Mouse (Mus musculus): ENCODE data around the gene Psmg3. TPM values are rescaled to one million over a fixed set of nuclear protein-coding genes. Genes with fewer than 3 reads are reported as not detected.

Gene Psmg3
- polyA plus RNA-seq, 1 experiment = 30.3 TPM

- H3K27ac ChIP-seq (ENCODE audit: insufficient read depth, low read length) = no peak overlapping the region
- no peak overlapping the region for H3K9ac ChIP-seq (ENCODE audit: low read depth, poor library complexity, severe bottlenecking)
- H3K4me1 ChIP-seq (ENCODE audit: control insufficient read depth, insufficient read depth, low read length) = peaks cover 6% of the 10 kb centered on the region
- no peak overlapping the region for H3K4me3 ChIP-seq (ENCODE audit: low read depth, low read length)
- TF ChIP-seq EP300 (IDR thresholded peaks at IDR 0.05; ENCODE audit: insufficient read depth, low read depth, low read length) = no peak
- TF ChIP-seq POLR2A (IDR thresholded peaks at IDR 0.05; ENCODE audit: insufficient read depth, low read length) = no peak
- TF ChIP-seq CTCF (IDR thresholded peaks at IDR 0.05; ENCODE audit: low read depth, low read length) = no peak
- H3K36me3 ChIP-seq (ENCODE audit: control insufficient read depth, insufficient read depth, low read length, poor library complexity, severe bottlenecking) = peaks cover 4% of the 10 kb centered on the region; the same call in 1 of the 2 replicates
- no peaks in the 10 kb centered on the region for H3K9me3 ChIP-seq (replicated peaks; ENCODE audit: control insufficient read depth, insufficient read depth, low read length, poor library complexity, severe bottlenecking)
- no peaks in the 10 kb centered on the region for H3K27me3 ChIP-seq (ENCODE audit: control insufficient read depth, insufficient read depth, low read length, poor library complexity, severe bottlenecking)
Observed at GRCm38 (mm10) chr5:139796001-139796620, 30.6 kb downstream of the Psmg3 start.

- Histone ChIP-seq H3K9me3 (replicated peaks; ENCODE audit: control insufficient read depth, insufficient read depth, low read length, poor library complexity, severe bottlenecking) (no peaks in the 10 kb centered on the region), H3K9ac (ENCODE audit: low read depth, poor library complexity, severe bottlenecking) (no peak overlapping the region), H3K4me1 (ENCODE audit: control insufficient read depth, insufficient read depth, low read length) (peaks cover 8% of the 10 kb centered on the region), H3K27ac (ENCODE audit: insufficient read depth, low read length) (no peak overlapping the region), H3K27me3 (ENCODE audit: control insufficient read depth, insufficient read depth, low read length, poor library complexity, severe bottlenecking) (no peaks in the 10 kb centered on the region), H3K4me3 (ENCODE audit: low read depth, low read length) (no peak overlapping the region), H3K36me3 (ENCODE audit: control insufficient read depth, insufficient read depth, low read length, poor library complexity, severe bottlenecking) (no peaks in the 10 kb centered on the region; the same call in 1 of the 2 replicates)
- no peak for TF ChIP-seq POLR2A (IDR thresholded peaks at IDR 0.05; ENCODE audit: insufficient read depth, low read length)
- no peak for TF ChIP-seq CTCF (IDR thresholded peaks at IDR 0.05; ENCODE audit: low read depth, low read length)
- TF ChIP-seq EP300 (IDR thresholded peaks at IDR 0.05; ENCODE audit: insufficient read depth, low read depth, low read length) = no peak
Observed at GRCm38 (mm10) chr5:139794938-139795337, 31.7 kb downstream of the Psmg3 start.

DNA sequence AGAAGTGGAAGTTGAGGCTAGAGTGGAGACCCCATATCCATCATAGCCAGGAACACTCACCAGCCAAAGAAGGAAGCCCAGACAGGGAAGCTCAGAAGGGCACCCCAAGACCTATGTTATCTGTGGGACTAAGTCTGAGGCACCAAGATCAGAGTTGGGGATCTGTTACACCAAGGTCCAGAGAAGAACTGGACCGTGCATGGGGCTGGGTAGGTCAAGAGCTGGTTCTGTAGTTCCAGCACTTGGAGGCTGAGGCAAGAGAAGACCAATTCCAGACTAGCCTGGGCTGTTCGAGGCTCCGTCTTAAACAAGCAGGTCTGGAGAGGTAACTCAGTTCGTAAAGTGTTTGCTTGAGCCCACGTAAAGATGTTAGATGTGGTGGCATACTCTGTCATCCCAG, 32.5 kb downstream of the Psmg3 start:
- Histone ChIP-seq H3K36me3 (ENCODE audit: control insufficient read depth, insufficient read depth, low read length, poor library complexity, severe bottlenecking) (no peaks in the 10 kb centered on the region; the same call in 1 of the 2 replicates), H3K27me3 (ENCODE audit: control insufficient read depth, insufficient read depth, low read length, poor library complexity, severe bottlenecking) (no peaks in the 10 kb centered on the region), H3K9ac (ENCODE audit: low read depth, poor library complexity, severe bottlenecking) (no peak overlapping the region), H3K4me1 (ENCODE audit: control insufficient read depth, insufficient read depth, low read length) (peaks cover 8% of the 10 kb centered on the region), H3K4me3 (ENCODE audit: low read depth, low read length) (no peak overlapping the region), H3K9me3 (replicated peaks; ENCODE audit: control insufficient read depth, insufficient read depth, low read length, poor library complexity, severe bottlenecking) (no peaks in the 10 kb centered on the region), H3K27ac (ENCODE audit: insufficient read depth, low read length) (no peak overlapping the region)
- TF ChIP-seq EP300 (IDR thresholded peaks at IDR 0.05; ENCODE audit: insufficient read depth, low read depth, low read length) (no peak), POLR2A (IDR thresholded peaks at IDR 0.05; ENCODE audit: insufficient read depth, low read length) (no peak), CTCF (IDR thresholded peaks at IDR 0.05; ENCODE audit: low read depth, low read length) (no peak)

DNA sequence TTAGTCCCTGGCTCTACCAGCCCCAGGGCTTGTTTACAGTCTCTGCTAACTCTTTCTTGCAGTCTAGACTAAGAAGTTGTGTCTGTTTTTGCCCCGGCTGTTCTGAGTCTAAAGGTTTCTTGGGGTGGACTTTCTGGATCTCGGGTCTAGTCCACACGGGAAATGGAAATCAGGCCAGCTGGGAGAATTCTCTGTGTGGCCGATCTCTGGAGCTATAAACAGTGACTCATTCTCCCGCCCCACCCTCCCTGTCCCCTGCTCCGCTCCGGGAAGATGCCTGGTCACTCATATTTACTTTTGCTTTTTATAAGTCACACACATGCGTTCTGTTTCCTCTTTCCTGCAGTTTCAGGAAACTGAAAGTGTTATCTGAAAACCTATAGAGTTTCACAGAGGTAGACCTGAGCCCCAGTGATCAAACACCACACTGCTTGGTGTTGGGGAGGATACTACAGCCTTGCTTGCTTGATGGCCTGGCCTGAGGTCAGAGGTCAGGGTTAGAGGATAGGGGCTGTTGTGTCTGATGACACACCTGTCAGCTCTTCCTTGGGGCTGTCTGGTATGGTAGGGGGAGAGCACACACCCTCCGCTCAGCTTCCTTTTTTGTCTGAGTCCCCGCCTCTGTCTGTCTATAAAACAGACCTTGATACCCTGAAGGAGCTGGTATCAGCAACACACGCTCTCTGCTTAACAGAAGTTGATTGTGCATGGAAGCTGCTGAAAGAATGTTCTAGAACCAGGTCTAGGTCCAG, 33.2 kb downstream of the Psmg3 start:
- H3K4me1 ChIP-seq (ENCODE audit: control insufficient read depth, insufficient read depth, low read length) = peaks cover 8% of the 10 kb centered on the region
- H3K4me3 ChIP-seq (ENCODE audit: low read depth, low read length) = no peak overlapping the region
- H3K9ac ChIP-seq (ENCODE audit: low read depth, poor library complexity, severe bottlenecking) = no peak overlapping the region
- no peaks in the 10 kb centered on the region for H3K27me3 ChIP-seq (ENCODE audit: control insufficient read depth, insufficient read depth, low read length, poor library complexity, severe bottlenecking)
- no peak for TF ChIP-seq CTCF (IDR thresholded peaks at IDR 0.05; ENCODE audit: low read depth, low read length)
- no peak for TF ChIP-seq POLR2A (IDR thresholded peaks at IDR 0.05; ENCODE audit: insufficient read depth, low read length)
- no peak for TF ChIP-seq EP300 (IDR thresholded peaks at IDR 0.05; ENCODE audit: insufficient read depth, low read depth, low read length)
- no peaks in the 10 kb centered on the region for H3K9me3 ChIP-seq (replicated peaks; ENCODE audit: control insufficient read depth, insufficient read depth, low read length, poor library complexity, severe bottlenecking)
- H3K36me3 ChIP-seq (ENCODE audit: control insufficient read depth, insufficient read depth, low read length, poor library complexity, severe bottlenecking) = no peaks in the 10 kb centered on the region
- H3K27ac ChIP-seq (ENCODE audit: insufficient read depth, low read length) = no peak overlapping the region

DNA sequence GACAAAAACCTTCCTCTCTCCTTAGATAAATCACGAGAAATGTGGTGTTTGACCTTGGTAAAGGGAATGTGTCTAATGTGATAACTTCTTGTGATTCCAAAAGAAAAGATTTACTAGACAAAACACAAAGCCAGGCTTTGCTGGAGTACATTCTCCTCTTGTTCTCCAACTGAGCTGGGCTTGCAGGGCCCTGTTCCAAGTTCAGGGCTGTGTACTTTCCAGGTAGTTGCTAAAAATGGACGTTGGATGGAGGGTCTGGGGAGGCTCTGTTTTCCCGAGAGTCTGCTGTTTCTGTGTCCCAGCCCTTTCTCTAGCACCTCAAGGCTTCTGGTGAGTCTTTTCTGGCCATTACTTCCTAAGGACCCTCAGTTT, 33.7 kb downstream of the Psmg3 start:
- TF ChIP-seq POLR2A (IDR thresholded peaks at IDR 0.05; ENCODE audit: insufficient read depth, low read length) = no peak
- TF ChIP-seq EP300 (IDR thresholded peaks at IDR 0.05; ENCODE audit: insufficient read depth, low read depth, low read length) = no peak
- no peak for TF ChIP-seq CTCF (IDR thresholded peaks at IDR 0.05; ENCODE audit: low read depth, low read length)
- Histone ChIP-seq H3K27ac (ENCODE audit: insufficient read depth, low read length) (no peak overlapping the region), H3K27me3 (ENCODE audit: control insufficient read depth, insufficient read depth, low read length, poor library complexity, severe bottlenecking) (no peaks in the 10 kb centered on the region), H3K36me3 (ENCODE audit: control insufficient read depth, insufficient read depth, low read length, poor library complexity, severe bottlenecking) (no peaks in the 10 kb centered on the region), H3K9me3 (replicated peaks; ENCODE audit: control insufficient read depth, insufficient read depth, low read length, poor library complexity, severe bottlenecking) (no peaks in the 10 kb centered on the region), H3K9ac (ENCODE audit: low read depth, poor library complexity, severe bottlenecking) (no peak overlapping the region), H3K4me3 (ENCODE audit: low read depth, low read length) (no peak overlapping the region), H3K4me1 (ENCODE audit: control insufficient read depth, insufficient read depth, low read length) (peaks cover 8% of the 10 kb centered on the region)

DNA sequence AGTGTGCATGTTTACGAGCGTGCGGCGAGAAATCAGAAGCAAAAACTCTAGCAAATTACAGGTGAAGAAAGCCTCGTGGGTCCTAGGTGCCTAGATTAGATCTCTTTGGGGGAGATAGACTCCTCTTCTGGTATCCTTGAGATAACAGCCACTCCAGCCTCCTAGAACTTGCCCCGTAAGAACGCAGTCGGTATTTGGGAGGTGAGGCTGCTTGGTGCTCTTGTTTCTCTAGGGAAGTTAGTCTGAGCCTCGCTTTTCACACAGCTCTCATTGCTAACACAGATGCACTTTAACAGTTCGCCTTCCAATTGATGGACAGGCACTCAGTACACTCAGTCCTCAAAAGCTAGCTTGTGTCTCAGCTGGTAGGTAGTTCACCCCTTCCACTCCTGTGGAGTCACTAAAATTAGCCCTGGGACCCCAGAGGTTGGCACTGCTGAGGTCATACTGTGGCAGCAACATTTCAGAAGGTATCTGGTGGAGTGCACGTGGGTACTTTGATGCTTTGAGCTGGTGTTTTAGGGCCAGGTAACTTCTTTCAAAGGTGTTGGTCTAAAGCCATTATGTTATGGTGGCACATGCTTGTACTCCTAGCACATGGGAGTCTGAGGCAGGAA, 34.4 kb downstream of the Psmg3 start:
- peak overlapping the region; percentile 72 for H3K4me3 ChIP-seq (ENCODE audit: low read depth, low read length)
- no peak for TF ChIP-seq EP300 (IDR thresholded peaks at IDR 0.05; ENCODE audit: insufficient read depth, low read depth, low read length)
- no peak for TF ChIP-seq CTCF (IDR thresholded peaks at IDR 0.05; ENCODE audit: low read depth, low read length)
- H3K27me3 ChIP-seq (ENCODE audit: control insufficient read depth, insufficient read depth, low read length, poor library complexity, severe bottlenecking) = no peaks in the 10 kb centered on the region
- peaks cover 5% of the 10 kb centered on the region for H3K4me1 ChIP-seq (ENCODE audit: control insufficient read depth, insufficient read depth, low read length)
- H3K27ac ChIP-seq (ENCODE audit: insufficient read depth, low read length) = no peak overlapping the region
- no peaks in the 10 kb centered on the region for H3K36me3 ChIP-seq (ENCODE audit: control insufficient read depth, insufficient read depth, low read length, poor library complexity, severe bottlenecking)
- H3K9ac ChIP-seq (ENCODE audit: low read depth, poor library complexity, severe bottlenecking) = peak overlapping the region; percentile 67
- no peaks in the 10 kb centered on the region for H3K9me3 ChIP-seq (replicated peaks; ENCODE audit: control insufficient read depth, insufficient read depth, low read length, poor library complexity, severe bottlenecking)
